Mouse (Mus musculus) small intestine, adult 2 months (tissue): Measurements from ENCODE around the gene Alg5.

Experiments used
- CTCF ChIP-seq: fragments of 200-500 bp; IDR thresholded peaks from 2 replicates; pipeline ENCODE4 v1.5.1; 2012; ENCODE audit warnings: low read depth, mild to moderate bottlenecking, control low read depth, inconsistent platforms, low read length, moderate library complexity, mixed read lengths; ENCODE audit not compliant: insufficient replicate concordance, insufficient read length; ENCODE audit errors: extremely low read depth
- POLR2A ChIP-seq: fragments of 200-500 bp; IDR thresholded peaks from 2 replicates; pipeline ENCODE4 v1.6.1; 2012; ENCODE audit warnings: low read depth, mild to moderate bottlenecking, control low read depth, inconsistent platforms, low read length, moderate library complexity

DNA sequence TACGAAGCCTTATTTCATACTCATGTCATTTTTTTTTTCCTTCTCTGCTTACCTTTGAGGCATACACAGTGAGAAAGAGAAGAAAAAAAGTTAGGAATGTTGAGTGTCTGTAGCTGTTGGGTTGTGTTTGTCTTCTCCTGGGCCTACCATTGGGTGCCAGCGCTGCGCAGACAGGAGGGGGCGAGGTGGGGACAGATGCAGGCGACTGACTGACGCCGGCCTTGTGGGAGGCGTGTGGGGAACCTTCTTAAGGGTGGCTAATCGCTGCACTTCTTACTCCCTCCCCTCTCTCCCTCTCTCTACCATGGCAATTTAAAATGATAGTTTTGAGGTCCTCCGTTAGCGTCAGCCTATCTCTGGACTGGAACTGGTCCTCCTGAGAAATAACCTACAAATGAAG, 20.7 kb downstream of the Alg5 start:
- TF ChIP-seq POLR2A (no peak), CTCF (no peak)
